In the genomic region with DNA sequence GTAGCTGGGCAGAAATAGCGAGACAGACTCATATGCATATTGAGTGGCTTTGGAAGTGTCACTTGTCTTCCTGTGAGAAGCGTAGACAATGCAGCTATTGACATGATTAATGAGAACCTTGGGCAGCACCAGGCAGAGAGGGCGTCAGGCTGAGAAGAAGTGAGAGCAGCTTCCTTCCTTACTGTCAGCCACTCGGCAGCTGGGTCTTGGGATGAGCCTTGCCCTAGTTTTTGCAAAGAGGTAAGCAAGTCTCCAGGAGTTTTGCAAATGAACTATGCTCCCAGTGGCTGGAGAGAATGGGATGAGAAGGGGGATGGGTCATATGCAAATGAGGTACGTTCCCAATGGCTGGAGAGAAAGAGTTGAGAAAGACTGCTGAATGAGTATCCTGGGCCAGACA, we compare ENCODE assay signal across 13 mouse cellular contexts.
DNase-seq lines count a peak whose midpoint lies in the region; ATAC-seq and TF ChIP-seq lines count a peak whose summit lies in the region.
"Had no signal": no experiment of that assay in that cellular context is flagged by ENCODE, and none has a peak within 500 bp of the region (broad histone marks: within the 10 kb centered on the region; RNA-seq: fewer than 3 reads in every experiment).

No protein-coding gene starts in this region.

- H3K27ac ChIP-seq in kidney, embryonic 14.5 days (ENCODE audit: low read depth, low read length), result no peak overlapping the region
- no peak overlapping the region for H3K27ac ChIP-seq in ES-Bruce4 (ENCODE audit: insufficient read depth, low read length)
- no peak overlapping the region for H3K27ac ChIP-seq in hindbrain, embryonic 15.5 days (replicated peaks)
- no peak overlapping the region for H3K27ac ChIP-seq in left cerebral cortex, adult 2 months

- peak; percentile 60 for ATAC-seq in kidney, embryonic 14.5 days (ENCODE audit: low FRiP score, low TSS enrichment)
- peak; percentile 72; the same call in 1 of the 2 replicates for ATAC-seq in hindbrain, embryonic 15.5 days (ENCODE audit: low FRiP score, low read depth)
- ATAC-seq: midbrain, embryonic 16.5 days had no signal

- no peak for TF ChIP-seq CTCF in ES-Bruce4 (IDR thresholded peaks at IDR 0.05; ENCODE audit: low read depth, low read length)
- TF ChIP-seq CTCF in left cerebral cortex, adult 2 months (IDR thresholded peaks at IDR 0.05), result no peak

- peaks cover 15% of the 10 kb centered on the region for H3K4me1 ChIP-seq in kidney, embryonic 14.5 days (ENCODE audit: control insufficient read depth, insufficient read depth, low read length)
- H3K4me1 ChIP-seq in ES-Bruce4 (ENCODE audit: control insufficient read depth, insufficient read depth, low read length), result peaks cover 6% of the 10 kb centered on the region
- no peaks in the 10 kb centered on the region; the same call in 1 of the 2 replicates for H3K4me1 ChIP-seq in hindbrain, embryonic 15.5 days (replicated peaks)

- H3K36me3 ChIP-seq in kidney, embryonic 14.5 days (ENCODE audit: control insufficient read depth, insufficient read depth, low read length), result no peaks in the 10 kb centered on the region
- no peaks in the 10 kb centered on the region for H3K36me3 ChIP-seq in ES-Bruce4 (ENCODE audit: control insufficient read depth, insufficient read depth, low read length, poor library complexity, severe bottlenecking)
- H3K36me3 ChIP-seq in hindbrain, embryonic 15.5 days, result no peaks in the 10 kb centered on the region

- H3K9me3 ChIP-seq in kidney, embryonic 14.5 days (ENCODE audit: control insufficient read depth, low read length), result no peaks in the 10 kb centered on the region
- no peaks in the 10 kb centered on the region for H3K9me3 ChIP-seq in ES-Bruce4 (replicated peaks; ENCODE audit: control insufficient read depth, insufficient read depth, low read length, poor library complexity, severe bottlenecking)
- no peaks in the 10 kb centered on the region for H3K9me3 ChIP-seq in hindbrain, embryonic 15.5 days

- H3K4me3 ChIP-seq in kidney, embryonic 14.5 days (ENCODE audit: low read length), result no peak overlapping the region
- no peak overlapping the region for H3K4me3 ChIP-seq in ES-Bruce4 (ENCODE audit: low read depth, low read length)
- no peak overlapping the region for H3K4me3 ChIP-seq in hindbrain, embryonic 15.5 days
- no peak overlapping the region for H3K4me3 ChIP-seq in left cerebral cortex, adult 2 months

- no peak for TF ChIP-seq POLR2A in ES-Bruce4 (IDR thresholded peaks at IDR 0.05; ENCODE audit: insufficient read depth, low read length)

- intact Hi-C loops in left cerebral cortex, adult 2 months (cut with DNase I), result no loop called here

- 23% methylated on average over 5 of the region's 5 CpGs for WGBS in kidney, embryonic 14.5 days
- 6% methylated on average over 5 of the region's 5 CpGs for WGBS in hindbrain, embryonic 15.5 days

- 0 out of 2 replicates have a peak, but pooled peaks have one; percentile 17 for TF ChIP-seq EP300 in ES-Bruce4 (IDR thresholded peaks at IDR 0.05; ENCODE audit: insufficient read depth, low read depth, low read length)

- H3K9ac ChIP-seq in kidney, embryonic 14.5 days (ENCODE audit: low read depth, low read length), result no peak overlapping the region
- H3K9ac ChIP-seq in ES-Bruce4 (ENCODE audit: low read depth, poor library complexity, severe bottlenecking), result no peak overlapping the region
- no peak overlapping the region for H3K9ac ChIP-seq in hindbrain, embryonic 15.5 days

- no peaks in the 10 kb centered on the region; the same call in 1 of the 2 replicates for H3K27me3 ChIP-seq in kidney, embryonic 14.5 days (ENCODE audit: control insufficient read depth, insufficient read depth, low read length)
- no peaks in the 10 kb centered on the region for H3K27me3 ChIP-seq in ES-Bruce4 (ENCODE audit: control insufficient read depth, insufficient read depth, low read length, poor library complexity, severe bottlenecking)
- no peaks in the 10 kb centered on the region for H3K27me3 ChIP-seq in hindbrain, embryonic 15.5 days

- no peak overlapping the region for H3K4me2 ChIP-seq in kidney, embryonic 14.5 days (replicated peaks; ENCODE audit: low read depth, low read length)
- H3K4me2 ChIP-seq in hindbrain, embryonic 15.5 days, result no peak overlapping the region

- DNase-seq in kidney, adult 18-20 months, result no peak
- peak; percentile 45 for DNase-seq in brain, adult 2 months (ENCODE audit: low read depth, low spot score)
- no peak for DNase-seq in layer of hippocampus, adult 8-10 months (ENCODE audit: low spot score in 2 of 2)
- DNase-seq in left cerebral cortex, adult 2 months (ENCODE audit: extremely low spot score in 1 of 2, low spot score in 2 of 2), result no peak
- DNase-seq: cerebellum, postnatal 14 days; gastrocnemius, postnatal 25 days; heart, postnatal 36 days; lung, adult 2 months; spleen, adult 18-20 months had no signal
